Mouse (Mus musculus): ENCODE measurements around the gene Acvrl1. TPM values are rescaled to one million over a fixed set of nuclear protein-coding genes. Genes with fewer than 3 reads are reported as not detected.
A peak's percentile ranks its signal among the peaks of the same experiment; 100 is the strongest.

The Acvrl1 gene
- total and polyA plus RNA-seq, 2 experiments from 2014 or later = 5.8 to 10.7 TPM

GRCm38 (mm10) chr15:101141061-101141541, 12.8 kb downstream of the Acvrl1 start:
- H3K9ac ChIP-seq = no peak overlapping the region
- H3K27ac ChIP-seq (ENCODE audit: low read depth, low read length) = no peak overlapping the region
- ATAC-seq (no peak; the same call in 1 of the 2 replicates), DNase-seq (no peak)
- no peak overlapping the region for H3K4me2 ChIP-seq (ENCODE audit: low read depth)
- no peaks in the 10 kb centered on the region for H3K36me3 ChIP-seq (ENCODE audit: insufficient read depth)
- H3K9me3 ChIP-seq (ENCODE audit: low read length) = no peaks in the 10 kb centered on the region
- no peak overlapping the region for H3K4me3 ChIP-seq (ENCODE audit: low read depth, low read length)
- WGBS = 8% methylated on average over 11 of the region's 14 CpGs
- H3K27me3 ChIP-seq (ENCODE audit: insufficient read depth, low read length) = no peaks in the 10 kb centered on the region
- 0 out of 2 replicates have a peak, but pooled peaks cover 14% of the 10 kb centered on the region for H3K4me1 ChIP-seq (ENCODE audit: insufficient read depth)
- TF ChIP-seq CTCF (IDR thresholded peaks at IDR 0.05; ENCODE audit: low read depth) = no peak

- no peak for TF ChIP-seq CTCF (IDR thresholded peaks at IDR 0.05; ENCODE audit: low read depth)
- H3K4me1 ChIP-seq (ENCODE audit: insufficient read depth) = 0 out of 2 replicates have a peak, but pooled peaks cover 14% of the 10 kb centered on the region
- no peak overlapping the region for H3K4me3 ChIP-seq (ENCODE audit: low read depth, low read length)
- DNase-seq (no peak), ATAC-seq (no peak)
- H3K27ac ChIP-seq (ENCODE audit: low read depth, low read length) = no peak overlapping the region
- no peak overlapping the region for H3K9ac ChIP-seq
- no peaks in the 10 kb centered on the region for H3K9me3 ChIP-seq (ENCODE audit: low read length)
- no peaks in the 10 kb centered on the region for H3K36me3 ChIP-seq (ENCODE audit: insufficient read depth)
- no peak overlapping the region for H3K4me2 ChIP-seq (ENCODE audit: low read depth)
- no peaks in the 10 kb centered on the region for H3K27me3 ChIP-seq (ENCODE audit: insufficient read depth, low read length)
- 67% methylated on average over 8 of the region's 8 CpGs for WGBS
These were observed 14.3 kb downstream of the Acvrl1 start for GRCm38 (mm10) chr15:101142672-101143071.

DNA sequence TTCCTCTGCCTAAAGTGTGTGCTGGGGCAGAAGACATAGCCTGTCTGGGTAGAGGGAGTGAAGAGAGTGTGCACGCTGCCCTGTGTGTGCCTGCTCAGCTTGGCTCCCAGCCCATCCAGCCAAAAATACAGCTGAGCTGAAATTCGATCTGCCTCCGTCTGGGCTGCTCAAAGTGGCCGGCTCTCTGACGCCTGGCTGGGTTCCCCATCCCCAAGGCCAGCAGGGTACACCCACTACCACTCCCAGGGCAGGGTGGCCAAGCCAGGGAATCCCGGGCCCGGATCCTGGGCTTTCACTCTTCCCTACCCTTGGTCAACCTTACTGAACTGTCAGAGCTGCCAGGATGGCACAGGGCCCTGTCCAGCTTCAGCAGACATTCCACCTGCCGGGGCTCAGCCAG, 15.2 kb downstream of the Acvrl1 start:
- no peaks in the 10 kb centered on the region for H3K27me3 ChIP-seq (ENCODE audit: insufficient read depth, low read length)
- WGBS = 20% methylated on average over 8 of the region's 8 CpGs
- no peaks in the 10 kb centered on the region for H3K36me3 ChIP-seq (ENCODE audit: insufficient read depth)
- no peak overlapping the region for H3K9ac ChIP-seq
- no peak overlapping the region for H3K27ac ChIP-seq (ENCODE audit: low read depth, low read length)
- no peak for DNase-seq
- no peak for TF ChIP-seq CTCF (IDR thresholded peaks at IDR 0.05; ENCODE audit: low read depth)
- H3K4me1 ChIP-seq (ENCODE audit: insufficient read depth) = 0 out of 2 replicates have a peak, but pooled peaks cover 14% of the 10 kb centered on the region
- H3K4me2 ChIP-seq (ENCODE audit: low read depth) = no peak overlapping the region
- no peak overlapping the region for H3K4me3 ChIP-seq (ENCODE audit: low read depth, low read length)
- H3K9me3 ChIP-seq (ENCODE audit: low read length) = no peaks in the 10 kb centered on the region
- ATAC-seq = no peak

DNA sequence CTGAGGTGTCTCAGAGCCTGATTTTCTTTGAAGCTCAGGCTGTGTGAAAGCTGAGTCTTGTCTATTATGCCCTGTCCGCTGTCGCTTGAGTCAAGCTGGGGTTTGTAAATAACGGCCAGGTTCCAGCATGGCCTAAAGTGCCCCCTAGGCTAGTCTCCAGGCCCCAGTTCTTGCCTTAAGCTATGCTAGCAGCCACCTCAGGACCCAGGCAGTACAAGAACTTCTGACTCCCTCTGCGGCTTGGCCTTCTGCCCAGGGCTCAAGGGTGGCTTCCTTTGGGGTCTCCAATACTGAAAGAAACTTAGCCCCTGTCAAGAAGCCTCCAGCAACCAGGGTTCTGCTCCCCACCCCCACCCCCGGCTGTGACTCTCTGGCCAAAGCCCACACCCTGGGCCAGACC, 15.9 kb downstream of the Acvrl1 start:
- H3K27me3 ChIP-seq (ENCODE audit: insufficient read depth, low read length) = no peaks in the 10 kb centered on the region
- DNase-seq (no peak), ATAC-seq (no peak)
- H3K4me1 ChIP-seq (ENCODE audit: insufficient read depth) = 0 out of 2 replicates have a peak, but pooled peaks cover 14% of the 10 kb centered on the region
- no peak overlapping the region for H3K4me2 ChIP-seq (ENCODE audit: low read depth)
- H3K36me3 ChIP-seq (ENCODE audit: insufficient read depth) = no peaks in the 10 kb centered on the region
- WGBS = 86% methylated on average over 5 of the region's 5 CpGs
- H3K4me3 ChIP-seq (ENCODE audit: low read depth, low read length) = no peak overlapping the region
- H3K9ac ChIP-seq = no peak overlapping the region
- no peak for TF ChIP-seq CTCF (IDR thresholded peaks at IDR 0.05; ENCODE audit: low read depth)
- H3K9me3 ChIP-seq (ENCODE audit: low read length) = no peaks in the 10 kb centered on the region
- no peak overlapping the region for H3K27ac ChIP-seq (ENCODE audit: low read depth, low read length)

GRCm38 (mm10) chr15:101144779-101145178, 16.5 kb downstream of the Acvrl1 start:
- 0 out of 2 replicates have a peak, but pooled peaks cover 11% of the 10 kb centered on the region for H3K4me1 ChIP-seq (ENCODE audit: insufficient read depth)
- no peaks in the 10 kb centered on the region for H3K36me3 ChIP-seq (ENCODE audit: insufficient read depth)
- no peak overlapping the region for H3K4me3 ChIP-seq (ENCODE audit: low read depth, low read length)
- H3K27me3 ChIP-seq (ENCODE audit: insufficient read depth, low read length) = no peaks in the 10 kb centered on the region
- H3K9ac ChIP-seq = no peak overlapping the region
- TF ChIP-seq CTCF (IDR thresholded peaks at IDR 0.05; ENCODE audit: low read depth) = no peak
- no peaks in the 10 kb centered on the region for H3K9me3 ChIP-seq (ENCODE audit: low read length)
- H3K27ac ChIP-seq (ENCODE audit: low read depth, low read length) = no peak overlapping the region
- H3K4me2 ChIP-seq (ENCODE audit: low read depth) = no peak overlapping the region
- no peak for ATAC-seq
- no peak for DNase-seq
- WGBS = 84% methylated on average over 8 of the region's 8 CpGs

- TF ChIP-seq CTCF (IDR thresholded peaks at IDR 0.05; ENCODE audit: low read depth) = peak; percentile 94
- Histone ChIP-seq H3K36me3 (ENCODE audit: insufficient read depth) (no peaks in the 10 kb centered on the region), H3K4me1 (ENCODE audit: insufficient read depth) (0 out of 2 replicates have a peak, but pooled peaks cover 6% of the 10 kb centered on the region), H3K27ac (ENCODE audit: low read depth, low read length) (0 out of 2 replicates have a peak overlapping the region, but pooled peaks have one; percentile 21), H3K4me3 (ENCODE audit: low read depth, low read length) (no peak overlapping the region), H3K9me3 (ENCODE audit: low read length) (no peaks in the 10 kb centered on the region), H3K27me3 (ENCODE audit: insufficient read depth, low read length) (no peaks in the 10 kb centered on the region), H3K4me2 (ENCODE audit: low read depth) (peak overlapping the region; percentile 35), H3K9ac (0 out of 2 replicates have a peak overlapping the region, but pooled peaks have one; percentile 14)
- peak; percentile 91 for DNase-seq
- 11% methylated on average over 19 of the region's 19 CpGs for WGBS
- peak; percentile 99 for ATAC-seq
These were observed 17.2 kb downstream of the Acvrl1 start for GRCm38 (mm10) chr15:101145424-101146099.
